Comparison of ENCODE assay signal across 19 mouse cellular contexts in the genomic region with DNA sequence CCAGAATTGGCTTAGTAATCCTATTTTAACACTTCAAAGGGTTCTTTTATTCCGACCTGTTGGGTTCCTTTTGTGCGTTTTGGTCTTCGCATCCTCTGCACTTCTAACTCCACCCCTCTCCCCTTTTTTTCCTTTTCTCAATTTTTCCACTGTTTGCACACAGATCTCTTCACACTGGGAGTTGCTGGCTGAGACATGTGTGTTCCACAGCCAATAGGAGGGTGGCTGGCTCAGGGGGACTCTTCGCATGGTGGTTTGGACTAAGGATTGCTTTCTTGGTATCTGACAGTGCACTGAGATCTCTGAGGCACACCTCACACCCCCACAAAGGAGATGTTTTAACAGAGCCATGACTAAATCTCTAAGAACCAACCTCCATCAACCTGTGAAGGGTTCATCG. TPM values are rescaled to one million over a fixed set of nuclear protein-coding genes. Genes with fewer than 3 reads are reported as not detected.
DNase-seq lines count a peak whose midpoint lies in the region; ATAC-seq and TF ChIP-seq lines count a peak whose summit lies in the region.
"Had no signal": no experiment of that assay in that cellular context is flagged by ENCODE, and none has a peak within 500 bp of the region (broad histone marks: within the 10 kb centered on the region; RNA-seq: fewer than 3 reads in every experiment).

No protein-coding gene starts in this region.

- H3K4me1 ChIP-seq in liver, postnatal 0 days (ENCODE audit: insufficient read depth): peaks cover 12% of the 10 kb centered on the region
- peaks cover 50% of the 10 kb centered on the region for H3K4me1 ChIP-seq in forebrain, embryonic 15.5 days
- H3K4me1 ChIP-seq in midbrain, embryonic 12.5 days: peaks cover 30% of the 10 kb centered on the region

- no peaks in the 10 kb centered on the region for H3K36me3 ChIP-seq in liver, postnatal 0 days (replicated peaks; ENCODE audit: insufficient read depth, low read length)
- no peaks in the 10 kb centered on the region for H3K36me3 ChIP-seq in forebrain, embryonic 15.5 days
- H3K36me3 ChIP-seq in midbrain, embryonic 12.5 days: no peaks in the 10 kb centered on the region
- H3K36me3 ChIP-seq: embryonic facial prominence, embryonic 12.5 days; G1E; limb, embryonic 13.5 days; liver, embryonic 15.5 days had no signal

- no peaks in the 10 kb centered on the region for H3K27me3 ChIP-seq in liver, postnatal 0 days (ENCODE audit: insufficient read depth, low read length)
- no peaks in the 10 kb centered on the region for H3K27me3 ChIP-seq in forebrain, embryonic 15.5 days
- H3K27me3 ChIP-seq in midbrain, embryonic 12.5 days: peaks cover 10% of the 10 kb centered on the region
- H3K27me3 ChIP-seq: embryonic facial prominence, embryonic 12.5 days; limb, embryonic 13.5 days; liver, embryonic 15.5 days had no signal

- 77% methylated on average over 5 of the region's 5 CpGs for WGBS in liver, postnatal 0 days (ENCODE audit: insufficient replicate concordance)
- WGBS in forebrain, embryonic 15.5 days: 19% methylated on average over 5 of the region's 5 CpGs
- WGBS in midbrain, embryonic 12.5 days: 23% methylated on average over 5 of the region's 5 CpGs

- H3K9ac ChIP-seq in liver, postnatal 0 days (replicated peaks): no peak overlapping the region
- H3K9ac ChIP-seq in forebrain, embryonic 15.5 days (replicated peaks): no peak overlapping the region
- H3K9ac ChIP-seq in midbrain, embryonic 12.5 days (replicated peaks): no peak overlapping the region
- H3K9ac ChIP-seq: embryonic facial prominence, embryonic 12.5 days; limb, embryonic 13.5 days; liver, embryonic 15.5 days had no signal

- DNase-seq in liver, postnatal 0 days: no peak
- DNase-seq in liver (no peak), MN1 (ENCODE audit: low spot score) (no peak)
- DNase-seq in lung, adult 18-20 months: no peak
- DNase-seq: cerebellum, adult 11 months; cerebellum, postnatal 25 days; heart, adult 18-20 months; kidney, adult 18-20 months; kidney, postnatal 14 days; lung, postnatal 14 days had no signal

- no peak for ATAC-seq in liver, postnatal 0 days
- ATAC-seq in forebrain, embryonic 15.5 days (replicated peaks): peak; percentile 65
- ATAC-seq in midbrain, embryonic 12.5 days (ENCODE audit: low FRiP score, low read depth): peak; percentile 73; the same call in 1 of the 2 replicates
- no peak for ATAC-seq in erythroblast, adult 5-6 weeks (replicated peaks; ENCODE audit: low FRiP score, poor library complexity, severe bottlenecking)

- H3K9me3 ChIP-seq in liver, postnatal 0 days (ENCODE audit: low read length): no peaks in the 10 kb centered on the region
- no peaks in the 10 kb centered on the region for H3K9me3 ChIP-seq in forebrain, embryonic 15.5 days
- H3K9me3 ChIP-seq in midbrain, embryonic 12.5 days: no peaks in the 10 kb centered on the region
- H3K9me3 ChIP-seq: embryonic facial prominence, embryonic 12.5 days; limb, embryonic 13.5 days; liver, embryonic 15.5 days; megakaryocyte, embryonic 14.5 days had no signal

- no peak overlapping the region for H3K4me2 ChIP-seq in liver, postnatal 0 days (ENCODE audit: low read depth, low read length)
- no peak overlapping the region for H3K4me2 ChIP-seq in forebrain, embryonic 15.5 days (replicated peaks)
- no peak overlapping the region; the same call in 1 of the 2 replicates for H3K4me2 ChIP-seq in midbrain, embryonic 12.5 days (replicated peaks)
- H3K4me2 ChIP-seq: embryonic facial prominence, embryonic 12.5 days; limb, embryonic 13.5 days; liver, embryonic 15.5 days had no signal

- no peak overlapping the region for H3K4me3 ChIP-seq in liver, postnatal 0 days (ENCODE audit: low read depth, low read length)
- H3K4me3 ChIP-seq in forebrain, embryonic 15.5 days: no peak overlapping the region
- no peak overlapping the region for H3K4me3 ChIP-seq in midbrain, embryonic 12.5 days
- H3K4me3 ChIP-seq: embryonic facial prominence, embryonic 12.5 days; limb, embryonic 13.5 days; liver, embryonic 15.5 days; megakaryocyte, embryonic 14.5 days had no signal

- 0 out of 2 replicates have a peak overlapping the region, but pooled peaks have one; percentile 85 for H3K27ac ChIP-seq in liver, postnatal 0 days (ENCODE audit: low read depth)
- peak overlapping the region; percentile 69 for H3K27ac ChIP-seq in forebrain, embryonic 15.5 days (replicated peaks)
- H3K27ac ChIP-seq in midbrain, embryonic 12.5 days (replicated peaks): no peak overlapping the region
- H3K27ac ChIP-seq: embryonic facial prominence, embryonic 12.5 days; limb, embryonic 13.5 days; liver, embryonic 15.5 days had no signal

- TF ChIP-seq EP300 in liver, postnatal 0 days (IDR thresholded peaks at IDR 0.05; ENCODE audit: low read depth): no peak

- TF ChIP-seq CTCF in liver, postnatal 0 days (IDR thresholded peaks at IDR 0.05; ENCODE audit: low read depth): no peak

RNA-seq across cellular contexts. Expression of a gene that starts 40.7 kb away (rescaled TPM):
- 1.1 and 1.4 TPM in 2 replicates for polyA plus RNA-seq in liver, postnatal 0 days (2015; fragmentation: Nextera tagmentation; extraction: Ambion mirVana)
- 31.8 and 32.1 TPM in 2 replicates for polyA plus RNA-seq in forebrain, embryonic 15.5 days (2015; fragmentation: Nextera tagmentation; extraction: Ambion mirVana)
- 6.7 and 9.5 TPM in 2 replicates for polyA plus RNA-seq in midbrain, embryonic 12.5 days (2016; fragmentation: Nextera tagmentation; extraction: Ambion mirVana)
- 0.42 TPM in 1 of 2 replicates, not detected in the other for total RNA-seq in erythroblast, adult 5-6 weeks (2015; ENCODE audit: low replicate concordance)
- 0.28 TPM in 1 of 2 replicates, not detected in the other for total RNA-seq in erythroblast, adult 5-6 weeks (2017; ENCODE audit: low replicate concordance)
- total RNA-seq: hematopoietic stem cell, adult 5-6 weeks had no signal
- polyA plus RNA-seq: G1E had no signal

Comparison
In these comparisons a context has a peak if more than half of its experiments do, and no peak if none do; other contexts are left out.
1. ATAC-seq: peak in forebrain, embryonic 15.5 days (single experiment) and midbrain, embryonic 12.5 days (single experiment); none in liver, postnatal 0 days (single experiment) and erythroblast, adult 5-6 weeks (single experiment).